Mouse (Mus musculus) hindbrain, embryonic 13.5 days (tissue): ENCODE measurements around the gene Babam2. TPM values are rescaled to one million over a fixed set of nuclear protein-coding genes. Genes with fewer than 3 reads are reported as not detected.

Experiments used
- ATAC-seq: fragments of 200-750 bp; cut with Nextera tagmentation; 2 replicates; pipeline ENCODE4 v1.8.0; 2017; ENCODE audit warnings: moderate TSS enrichment; ENCODE audit not compliant: low FRiP score
- H3K27ac ChIP-seq: fragments of 300-500 bp; sonication (generic); 2 replicates; pipeline ENCODE4 v1.5.1; 2015; ENCODE audit warnings: inconsistent platforms, mild to moderate bottlenecking, moderate library complexity
- H3K27me3 ChIP-seq: fragments of 300-500 bp; sonication (generic); 2 replicates; pipeline ENCODE4 v1.6.1; 2015; ENCODE audit warnings: mild to moderate bottlenecking, inconsistent platforms
- H3K36me3 ChIP-seq: fragments of 300-500 bp; sonication (generic); 2 replicates; pipeline ENCODE4 v1.6.1; 2015; ENCODE audit warnings: mild to moderate bottlenecking, inconsistent platforms
- H3K4me1 ChIP-seq: fragments of 300-500 bp; sonication (generic); replicated peaks from 2 replicates; pipeline ENCODE4 v1.6.1; 2015; ENCODE audit warnings: inconsistent platforms
- H3K4me2 ChIP-seq: fragments of 300-500 bp; sonication (generic); 2 replicates; pipeline ENCODE4 v1.6.1; 2015; ENCODE audit warnings: inconsistent platforms, mild to moderate bottlenecking, moderate library complexity
- H3K4me3 ChIP-seq: fragments of 300-500 bp; sonication (generic); 2 replicates; pipeline ENCODE4 v1.5.1; 2015; ENCODE audit warnings: mild to moderate bottlenecking, inconsistent platforms
- H3K9ac ChIP-seq: fragments of 300-500 bp; sonication (generic); 2 replicates; pipeline ENCODE4 v1.6.1; 2015; ENCODE audit warnings: mild to moderate bottlenecking, inconsistent platforms
- H3K9me3 ChIP-seq: fragments of 300-500 bp; sonication (generic); 2 replicates; pipeline ENCODE4 v1.6.1; 2016; ENCODE audit warnings: inconsistent platforms
- WGBS: fragments of 180-500 bp; shearing (Covaris S2); methylation state at CpG from one replicate; pipeline ENCODE4 v1.1.7; 2015; 5-methylcytosine and 5-hydroxymethylcytosine counted together
- polyA plus RNA-seq: library from polyadenylated mRNA; unstranded; fragments of >200 nt; fragmentation: Nextera tagmentation; extraction: Ambion mirVana; gene quantifications from 2 replicates; pipeline ENCODE4 v1.2.1, GENCODE M21; 2015

Babam2 gene
- polyA plus RNA-seq, 1 experiment from 2014 or later: 58.4 TPM

GRCm38 (mm10) chr5:31761836-31762235 lies 64.4 kb downstream of the Babam2 start:
- no peak for ATAC-seq
- H3K9me3 ChIP-seq: no peaks in the 10 kb centered on the region
- WGBS: 95% methylated on average over 4 of the region's 4 CpGs

GRCm38 (mm10) chr5:31762773-31763172 lies 65.3 kb downstream of the Babam2 start:
- Histone ChIP-seq H3K36me3 (no peaks in the 10 kb centered on the region), H3K4me1 (0 out of 2 replicates have a peak, but pooled peaks cover 6% of the 10 kb centered on the region), H3K4me3 (no peak overlapping the region), H3K9me3 (no peaks in the 10 kb centered on the region), H3K27ac (no peak overlapping the region), H3K4me2 (no peak overlapping the region), H3K9ac (no peak overlapping the region), H3K27me3 (no peaks in the 10 kb centered on the region)
- ATAC-seq: no peak
- 92% methylated on average over 1 of the region's 1 CpGs for WGBS

More at GRCm38 (mm10) chr5:31761836-31762235, 64.4 kb downstream of the Babam2 start:
- Histone ChIP-seq H3K36me3 (no peaks in the 10 kb centered on the region), H3K4me1 (no peaks in the 10 kb centered on the region), H3K9ac (no peak overlapping the region), H3K27me3 (no peaks in the 10 kb centered on the region), H3K27ac (no peak overlapping the region), H3K4me2 (no peak overlapping the region), H3K4me3 (no peak overlapping the region)

GRCm38 (mm10) chr5:31765824-31766223 lies 68.3 kb downstream of the Babam2 start:
- 0 out of 2 replicates have a peak, but pooled peaks cover 7% of the 10 kb centered on the region for H3K4me1 ChIP-seq
- no peaks in the 10 kb centered on the region for H3K27me3 ChIP-seq
- H3K36me3 ChIP-seq: no peaks in the 10 kb centered on the region
- no peak for ATAC-seq
- H3K27ac ChIP-seq: no peak overlapping the region
- no peak overlapping the region for H3K4me3 ChIP-seq
- no peak overlapping the region for H3K9ac ChIP-seq
- H3K4me2 ChIP-seq: no peak overlapping the region
- 92% methylated on average over 2 of the region's 2 CpGs for WGBS
- no peaks in the 10 kb centered on the region for H3K9me3 ChIP-seq

GRCm38 (mm10) chr5:31766841-31767542 lies 69.5 kb downstream of the Babam2 start:
- Histone ChIP-seq H3K27ac (no peak overlapping the region), H3K4me1 (0 out of 2 replicates have a peak, but pooled peaks cover 7% of the 10 kb centered on the region), H3K36me3 (no peaks in the 10 kb centered on the region), H3K27me3 (no peaks in the 10 kb centered on the region), H3K9ac (no peak overlapping the region), H3K9me3 (no peaks in the 10 kb centered on the region), H3K4me3 (no peak overlapping the region), H3K4me2 (no peak overlapping the region)
- ATAC-seq: no peak
- WGBS: 74% methylated on average over 4 of the region's 4 CpGs

- ATAC-seq: no peak
- no peak overlapping the region for H3K4me3 ChIP-seq
- no peak overlapping the region for H3K27ac ChIP-seq
- 86% methylated on average over 5 of the region's 5 CpGs for WGBS
- no peaks in the 10 kb centered on the region; the same call in 1 of the 2 replicates for H3K36me3 ChIP-seq
- peaks cover 3% of the 10 kb centered on the region; the same call in 1 of the 2 replicates for H3K9me3 ChIP-seq
- H3K4me1 ChIP-seq: 0 out of 2 replicates have a peak, but pooled peaks cover 7% of the 10 kb centered on the region
- H3K27me3 ChIP-seq: no peaks in the 10 kb centered on the region
- H3K9ac ChIP-seq: no peak overlapping the region
- no peak overlapping the region for H3K4me2 ChIP-seq
Observed at GRCm38 (mm10) chr5:31771486-31771885, 74.0 kb downstream of the Babam2 start.

GRCm38 (mm10) chr5:31771921-31772320 lies 74.4 kb downstream of the Babam2 start:
- no peak overlapping the region for H3K27ac ChIP-seq
- 92% methylated on average over 4 of the region's 4 CpGs for WGBS

GRCm38 (mm10) chr5:31774976-31775375 lies 77.5 kb downstream of the Babam2 start:
- no peak overlapping the region for H3K27ac ChIP-seq
- no peaks in the 10 kb centered on the region; the same call in 1 of the 2 replicates for H3K36me3 ChIP-seq
- H3K4me2 ChIP-seq: no peak overlapping the region
- no peak for ATAC-seq
- H3K9ac ChIP-seq: no peak overlapping the region
- H3K4me1 ChIP-seq: no peaks in the 10 kb centered on the region
- no peaks in the 10 kb centered on the region for H3K27me3 ChIP-seq
- peaks cover 3% of the 10 kb centered on the region; the same call in 1 of the 2 replicates for H3K9me3 ChIP-seq
- no peak overlapping the region for H3K4me3 ChIP-seq
- WGBS: 95% methylated on average over 6 of the region's 6 CpGs

More at GRCm38 (mm10) chr5:31771921-31772320, 74.4 kb downstream of the Babam2 start:
- 0 out of 2 replicates have a peak, but pooled peaks cover 7% of the 10 kb centered on the region for H3K4me1 ChIP-seq
- H3K4me3 ChIP-seq: no peak overlapping the region
- no peaks in the 10 kb centered on the region for H3K27me3 ChIP-seq
- no peak for ATAC-seq
- H3K4me2 ChIP-seq: no peak overlapping the region
- H3K9ac ChIP-seq: no peak overlapping the region
- peaks cover 3% of the 10 kb centered on the region; the same call in 1 of the 2 replicates for H3K9me3 ChIP-seq
- H3K36me3 ChIP-seq: no peaks in the 10 kb centered on the region; the same call in 1 of the 2 replicates

GRCm38 (mm10) chr5:31781624-31782023 lies 84.1 kb downstream of the Babam2 start:
- H3K4me1 ChIP-seq: no peaks in the 10 kb centered on the region
- no peaks in the 10 kb centered on the region for H3K27me3 ChIP-seq
- no peak for ATAC-seq
- H3K9ac ChIP-seq: no peak overlapping the region
- H3K4me2 ChIP-seq: no peak overlapping the region
- H3K27ac ChIP-seq: no peak overlapping the region
- H3K9me3 ChIP-seq: no peaks in the 10 kb centered on the region
- no peak overlapping the region for H3K4me3 ChIP-seq
- 82% methylated on average over 5 of the region's 5 CpGs for WGBS
- H3K36me3 ChIP-seq: no peaks in the 10 kb centered on the region

GRCm38 (mm10) chr5:31787201-31787600 lies 89.7 kb downstream of the Babam2 start:
- H3K4me3 ChIP-seq: no peak overlapping the region
- H3K27me3 ChIP-seq: no peaks in the 10 kb centered on the region
- no peak overlapping the region for H3K9ac ChIP-seq
- H3K4me2 ChIP-seq: no peak overlapping the region
- no peak overlapping the region for H3K27ac ChIP-seq
- no peak for ATAC-seq
- no peaks in the 10 kb centered on the region for H3K36me3 ChIP-seq
- H3K4me1 ChIP-seq: no peaks in the 10 kb centered on the region
- no peaks in the 10 kb centered on the region for H3K9me3 ChIP-seq
- 83% methylated on average over 3 of the region's 3 CpGs for WGBS

GRCm38 (mm10) chr5:31787622-31788021 lies 90.1 kb downstream of the Babam2 start:
- H3K4me3 ChIP-seq: no peak overlapping the region

GRCm38 (mm10) chr5:31792338-31792737 lies 94.9 kb downstream of the Babam2 start:
- Histone ChIP-seq H3K4me3 (no peak overlapping the region), H3K27ac (no peak overlapping the region), H3K9me3 (no peaks in the 10 kb centered on the region), H3K27me3 (no peaks in the 10 kb centered on the region), H3K4me1 (no peaks in the 10 kb centered on the region), H3K36me3 (no peaks in the 10 kb centered on the region), H3K9ac (no peak overlapping the region), H3K4me2 (no peak overlapping the region)
- no peak for ATAC-seq
- 91% methylated on average over 6 of the region's 6 CpGs for WGBS

More at GRCm38 (mm10) chr5:31787622-31788021, 90.1 kb downstream of the Babam2 start:
- no peaks in the 10 kb centered on the region for H3K4me1 ChIP-seq
- H3K27ac ChIP-seq: no peak overlapping the region
- no peaks in the 10 kb centered on the region for H3K27me3 ChIP-seq
- WGBS: 89% methylated on average over 3 of the region's 3 CpGs
- no peak for ATAC-seq
- H3K9me3 ChIP-seq: no peaks in the 10 kb centered on the region
- no peak overlapping the region for H3K9ac ChIP-seq
- no peaks in the 10 kb centered on the region for H3K36me3 ChIP-seq
- no peak overlapping the region for H3K4me2 ChIP-seq

- no peak for ATAC-seq
Observed at GRCm38 (mm10) chr5:31792863-31793262, 95.4 kb downstream of the Babam2 start.

GRCm38 (mm10) chr5:31795414-31795813 lies 97.9 kb downstream of the Babam2 start:
- Histone ChIP-seq H3K4me1 (no peaks in the 10 kb centered on the region), H3K36me3 (no peaks in the 10 kb centered on the region), H3K27me3 (no peaks in the 10 kb centered on the region), H3K4me3 (no peak overlapping the region), H3K9me3 (no peaks in the 10 kb centered on the region), H3K9ac (no peak overlapping the region), H3K4me2 (no peak overlapping the region), H3K27ac (no peak overlapping the region)
- WGBS: 94% methylated on average over 3 of the region's 3 CpGs
- no peak for ATAC-seq

More at GRCm38 (mm10) chr5:31792863-31793262, 95.4 kb downstream of the Babam2 start:
- H3K9me3 ChIP-seq: no peaks in the 10 kb centered on the region
- no peaks in the 10 kb centered on the region for H3K4me1 ChIP-seq
- no peak overlapping the region for H3K4me3 ChIP-seq
- H3K36me3 ChIP-seq: no peaks in the 10 kb centered on the region
- WGBS: 88% methylated on average over 8 of the region's 8 CpGs
- no peak overlapping the region for H3K9ac ChIP-seq
- no peak overlapping the region for H3K4me2 ChIP-seq
- H3K27me3 ChIP-seq: no peaks in the 10 kb centered on the region
- no peak overlapping the region for H3K27ac ChIP-seq
